Mouse (Mus musculus) ovary, adult 2 months (tissue): ENCODE data around the gene Bmp8b. TPM values are rescaled to one million over a fixed set of nuclear protein-coding genes. Genes with fewer than 3 reads are reported as not detected.

Experiments used
- polyA plus RNA-seq: library from polyadenylated mRNA; depleted of rRNA; stranded (reverse); fragments of >200 nt; gene quantifications from 2 replicates; pipeline ENCODE4 v1.2.3, GENCODE M21; 2012; rRNA removed

The Bmp8b gene
- 0.26 and 0.35 TPM in 2 replicates for polyA plus RNA-seq

DNA sequence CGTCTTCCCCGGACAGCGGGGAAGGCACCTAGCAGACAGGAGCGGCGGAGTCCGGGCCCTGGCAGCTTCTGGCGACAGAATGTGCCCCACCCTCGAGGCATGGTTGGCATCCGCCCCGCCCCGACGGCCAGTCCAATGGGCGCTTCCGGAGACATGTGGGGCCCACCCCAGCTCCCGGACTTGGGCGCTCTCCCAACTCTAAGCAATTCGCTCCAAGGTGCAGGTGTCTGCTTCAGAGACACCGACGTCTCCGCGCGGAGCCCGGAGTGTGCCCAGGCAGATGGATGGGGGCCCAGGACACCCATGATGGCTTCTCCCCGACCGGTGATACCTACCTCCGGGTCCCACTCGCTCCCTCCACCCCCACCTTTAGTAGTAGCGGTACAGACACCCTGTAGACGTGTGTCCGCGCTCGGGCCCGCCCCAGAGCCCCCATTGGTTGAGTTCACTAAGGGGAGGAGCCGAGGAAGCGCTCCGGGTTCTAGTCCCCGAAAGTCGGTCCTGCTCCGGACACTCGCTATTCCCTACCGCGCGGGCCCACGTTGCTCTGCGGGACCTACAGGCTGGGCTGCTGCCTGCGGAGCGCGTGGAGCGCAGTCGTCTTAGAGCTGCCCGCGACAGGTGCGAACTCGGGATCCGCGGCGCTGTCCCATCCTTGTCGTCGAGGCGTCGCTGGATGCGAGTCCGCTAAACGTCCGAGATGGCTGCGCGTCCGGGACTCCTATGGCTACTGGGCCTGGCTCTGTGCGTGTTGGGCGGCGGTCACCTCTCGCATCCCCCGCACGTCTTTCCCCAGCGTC, at the start of gene Bmp8b:
Gene Bmp8b, plus strand, starts transcription at position 515 of the 800 bp plus-strand sequence.

DNA sequence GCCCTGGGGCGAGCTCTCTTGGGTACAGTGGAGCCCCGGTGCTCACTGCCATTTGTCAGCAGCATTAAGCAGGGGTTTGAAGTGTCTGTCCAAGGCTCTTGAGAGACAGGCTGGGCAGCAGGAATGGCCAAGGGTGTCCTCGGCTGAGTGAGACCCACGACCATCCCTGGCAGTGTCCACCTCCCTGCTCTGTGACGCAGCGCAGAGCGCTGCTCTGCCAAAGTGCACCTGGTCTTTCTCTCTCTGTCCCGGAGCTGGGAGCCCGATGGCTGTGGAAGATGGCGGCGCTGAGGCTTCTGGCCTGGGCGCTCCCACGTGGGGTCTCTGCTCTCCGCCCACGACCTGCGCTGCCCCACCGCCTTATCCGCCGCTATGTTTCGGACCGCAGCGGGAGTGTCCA, 11.0 kb downstream of the Bmp8b start, which contains the start of gene Oxct2b:
Gene Oxct2b, plus strand, starts transcription at position 256 of the 400 bp plus-strand sequence.

DNA sequence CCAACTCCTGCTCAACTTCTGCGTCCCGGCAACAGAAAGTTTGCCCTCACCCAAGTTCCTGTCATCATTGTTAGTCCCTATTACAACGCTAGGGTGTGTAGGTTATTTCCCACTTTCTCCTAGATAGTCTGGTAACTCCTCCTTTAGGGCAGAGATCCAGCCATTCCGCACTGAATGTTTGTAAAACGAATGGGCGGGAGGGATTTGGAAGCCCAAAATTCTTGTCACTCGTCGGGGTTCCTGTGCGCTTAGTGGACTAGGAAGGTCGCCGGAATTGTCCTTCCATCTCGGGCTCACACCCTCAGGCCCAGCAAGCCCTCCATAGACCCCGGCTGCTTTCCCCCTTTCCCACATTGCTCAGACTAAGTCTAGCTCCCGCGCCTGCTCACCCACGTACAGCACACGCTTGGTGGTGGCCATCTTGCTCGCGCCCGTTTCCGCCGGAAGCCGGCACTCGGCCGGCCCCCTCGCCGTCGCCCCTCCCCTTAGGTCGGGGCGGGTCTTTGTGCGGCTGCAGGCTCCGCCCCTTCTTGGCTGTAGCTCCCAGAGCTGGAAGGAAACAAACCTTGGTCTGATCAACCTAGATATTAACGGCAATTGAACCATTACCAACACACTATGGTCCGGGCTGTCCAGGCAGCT, 34.7 kb downstream of the Bmp8b start, which contains the start of gene Ppie:
Gene Ppie, minus strand, starts transcription at position 439 of the 642 bp plus-strand sequence.

Other genes starting within 250 kb of the Bmp8b start
- 62.8 and 69.9 TPM in 2 replicates for gene Cap1, start 219.1 kb upstream of the Bmp8b start, polyA plus RNA-seq
- 21.5 and 27.0 TPM in 2 replicates for gene Mfsd2a, start 144.0 kb upstream of the Bmp8b start, polyA plus RNA-seq
- 45.6 and 47.5 TPM in 2 replicates for gene Mycl, start 109.5 kb upstream of the Bmp8b start, polyA plus RNA-seq
- gene Trit1, start 88.6 kb upstream of the Bmp8b start, polyA plus RNA-seq: 9.7 and 12.8 TPM in 2 replicates
- not detected in 2 replicates for gene Oxct2b, start 11.1 kb downstream of the Bmp8b start, polyA plus RNA-seq
- 23.5 and 24.2 TPM in 2 replicates for gene Ppie, start 34.8 kb downstream of the Bmp8b start, polyA plus RNA-seq
- gene Hpcal4, start 78.1 kb downstream of the Bmp8b start, polyA plus RNA-seq: 0.26 and 0.37 TPM in 2 replicates
- 0.71 and 0.81 TPM in 2 replicates for gene Nt5c1a, start 96.3 kb downstream of the Bmp8b start, polyA plus RNA-seq
- gene Heyl, start 128.4 kb downstream of the Bmp8b start, polyA plus RNA-seq: 24.8 and 32.5 TPM in 2 replicates
- gene Pabpc4, start 157.2 kb downstream of the Bmp8b start, polyA plus RNA-seq: 326 TPM in 2 replicates
- 0.16 TPM in 1 of 2 replicates, not detected in the other for gene Oxct2a, start 218.5 kb downstream of the Bmp8b start, polyA plus RNA-seq
- gene Bmp8a, start 238.1 kb downstream of the Bmp8b start, polyA plus RNA-seq: 1.1 and 1.7 TPM in 2 replicates